ENCODE assay signal across 10 mouse cellular contexts in genomic region chr8:77481791-77482190, GRCm38 (mm10). TPM values are rescaled to one million over a fixed set of nuclear protein-coding genes. Genes with fewer than 3 reads are reported as not detected.
DNase-seq lines count a peak whose midpoint lies in the region; ATAC-seq lines count a peak whose summit lies in the region.
"Had no signal": no experiment of that assay in that cellular context is flagged by ENCODE, and none has a peak within 500 bp of the region (broad histone marks: within the 10 kb centered on the region; RNA-seq: fewer than 3 reads in every experiment).

No protein-coding gene starts in this region.

- 47% methylated on average over 6 of the region's 6 CpGs for WGBS in forebrain, embryonic 10.5 days
- 75% methylated on average over 6 of the region's 6 CpGs for WGBS in forebrain, embryonic 15.5 days
- WGBS in liver, embryonic 12.5 days (ENCODE audit: insufficient replicate concordance) = 61% methylated on average over 6 of the region's 6 CpGs
- 42% methylated on average over 6 of the region's 6 CpGs for WGBS in liver, embryonic 11.5 days
- WGBS in heart, embryonic 11.5 days (ENCODE audit: insufficient replicate concordance) = 37% methylated on average over 6 of the region's 6 CpGs

- no peaks in the 10 kb centered on the region for H3K9me3 ChIP-seq in forebrain, embryonic 10.5 days
- no peaks in the 10 kb centered on the region for H3K9me3 ChIP-seq in forebrain, embryonic 15.5 days
- H3K9me3 ChIP-seq in liver, embryonic 12.5 days (replicated peaks) = no peaks in the 10 kb centered on the region
- H3K9me3 ChIP-seq in liver, embryonic 11.5 days (ENCODE audit: control insufficient read depth, low read length) = no peaks in the 10 kb centered on the region
- no peaks in the 10 kb centered on the region for H3K9me3 ChIP-seq in heart, embryonic 11.5 days (replicated peaks; ENCODE audit: control insufficient read depth, low read length)

- no peak overlapping the region for H3K4me2 ChIP-seq in forebrain, embryonic 15.5 days (replicated peaks)
- no peak overlapping the region for H3K4me2 ChIP-seq in liver, embryonic 12.5 days
- H3K4me2 ChIP-seq in liver, embryonic 11.5 days = no peak overlapping the region
- H3K4me2 ChIP-seq in heart, embryonic 11.5 days = no peak overlapping the region; the same call in 1 of the 2 replicates

- peaks cover 55% of the 10 kb centered on the region for H3K4me1 ChIP-seq in forebrain, embryonic 10.5 days
- H3K4me1 ChIP-seq in forebrain, embryonic 15.5 days = no peaks in the 10 kb centered on the region
- peaks cover 95% of the 10 kb centered on the region for H3K4me1 ChIP-seq in liver, embryonic 12.5 days
- H3K4me1 ChIP-seq in liver, embryonic 11.5 days (replicated peaks; ENCODE audit: control insufficient read depth, insufficient read depth, low read length) = peaks cover 60% of the 10 kb centered on the region
- peaks cover 61% of the 10 kb centered on the region for H3K4me1 ChIP-seq in heart, embryonic 11.5 days (ENCODE audit: control insufficient read depth, insufficient read depth, low read length)

- no peak overlapping the region for H3K27ac ChIP-seq in forebrain, embryonic 10.5 days
- no peak overlapping the region for H3K27ac ChIP-seq in forebrain, embryonic 15.5 days (replicated peaks)
- 0 out of 2 replicates have a peak overlapping the region, but pooled peaks have one; percentile 6 for H3K27ac ChIP-seq in liver, embryonic 12.5 days
- no peak overlapping the region for H3K27ac ChIP-seq in liver, embryonic 11.5 days (ENCODE audit: low read depth, low read length)
- H3K27ac ChIP-seq in heart, embryonic 11.5 days (ENCODE audit: low read depth, low read length) = peak overlapping the region; percentile 64

- no peaks in the 10 kb centered on the region for H3K36me3 ChIP-seq in forebrain, embryonic 10.5 days (replicated peaks)
- no peaks in the 10 kb centered on the region for H3K36me3 ChIP-seq in forebrain, embryonic 15.5 days
- H3K36me3 ChIP-seq in liver, embryonic 12.5 days = no peaks in the 10 kb centered on the region
- no peaks in the 10 kb centered on the region for H3K36me3 ChIP-seq in liver, embryonic 11.5 days (ENCODE audit: control insufficient read depth, insufficient read depth, low read length)
- H3K36me3 ChIP-seq in heart, embryonic 11.5 days (ENCODE audit: control insufficient read depth, insufficient read depth, low read length) = no peaks in the 10 kb centered on the region

- ATAC-seq in forebrain, embryonic 15.5 days (replicated peaks) = no peak
- no peak for ATAC-seq in liver, embryonic 12.5 days
- no peak for ATAC-seq in liver, embryonic 11.5 days (replicated peaks; ENCODE audit: low FRiP score)
- ATAC-seq in heart, embryonic 11.5 days (replicated peaks; ENCODE audit: insufficient number of reproducible peaks, low FRiP score, low TSS enrichment) = no peak
- ATAC-seq: midbrain, embryonic 16.5 days had no signal

- no peaks in the 10 kb centered on the region for H3K27me3 ChIP-seq in forebrain, embryonic 10.5 days (ENCODE audit: poor library complexity, severe bottlenecking)
- no peaks in the 10 kb centered on the region for H3K27me3 ChIP-seq in forebrain, embryonic 15.5 days
- H3K27me3 ChIP-seq in liver, embryonic 12.5 days (replicated peaks) = no peaks in the 10 kb centered on the region
- H3K27me3 ChIP-seq in liver, embryonic 11.5 days (replicated peaks; ENCODE audit: control insufficient read depth, insufficient read depth, low read length) = no peaks in the 10 kb centered on the region
- H3K27me3 ChIP-seq in heart, embryonic 11.5 days (ENCODE audit: control insufficient read depth, insufficient read depth, low read length) = no peaks in the 10 kb centered on the region

- H3K4me3 ChIP-seq in forebrain, embryonic 10.5 days = no peak overlapping the region
- H3K4me3 ChIP-seq in forebrain, embryonic 15.5 days = no peak overlapping the region
- H3K4me3 ChIP-seq in liver, embryonic 12.5 days = no peak overlapping the region
- H3K4me3 ChIP-seq in liver, embryonic 11.5 days (ENCODE audit: low read depth, low read length) = no peak overlapping the region
- H3K4me3 ChIP-seq in heart, embryonic 11.5 days (ENCODE audit: low read depth, low read length) = no peak overlapping the region

- no peak overlapping the region for H3K9ac ChIP-seq in forebrain, embryonic 15.5 days (replicated peaks)
- no peak overlapping the region for H3K9ac ChIP-seq in liver, embryonic 12.5 days
- no peak overlapping the region for H3K9ac ChIP-seq in liver, embryonic 11.5 days (ENCODE audit: low read depth, low read length)
- H3K9ac ChIP-seq in heart, embryonic 11.5 days (ENCODE audit: low read depth, low read length) = no peak overlapping the region

- peak; percentile 31 for DNase-seq in forebrain, embryonic 10.5 days (ENCODE audit: extremely low spot score, low spot score)
- DNase-seq in liver, embryonic 11.5 days (ENCODE audit: low spot score) = no peak
- peak; percentile 88 for DNase-seq in skeletal muscle tissue, adult 2 months (ENCODE audit: low read depth, low spot score)
- no peak for DNase-seq in cerebellum, adult 11-12 months
- no peak for DNase-seq in right cerebral cortex, adult 2 months (ENCODE audit: low spot score in 2 of 2)
- DNase-seq: kidney, adult 18-20 months had no signal

RNA-seq across cellular contexts. Expression of gene Arhgap10, which starts 36.0 kb away (rescaled TPM):
- polyA plus RNA-seq in forebrain, embryonic 10.5 days (2016; fragmentation: Nextera tagmentation; extraction: Ambion mirVana) = 20.9 and 21.0 TPM in 2 replicates
- 3.8 and 4.2 TPM in 2 replicates for polyA plus RNA-seq in forebrain, embryonic 15.5 days (2015; fragmentation: Nextera tagmentation; extraction: Ambion mirVana)
- polyA plus RNA-seq in liver, embryonic 12.5 days (2016; fragmentation: Nextera tagmentation; extraction: Ambion mirVana) = 13.5 and 13.8 TPM in 2 replicates
- polyA plus RNA-seq in liver, embryonic 11.5 days (2014; fragmentation: Nextera tagmentation; extraction: Ambion mirVana) = 20.1 and 20.2 TPM in 2 replicates
- 21.2 and 23.2 TPM in 2 replicates for polyA plus RNA-seq in heart, embryonic 11.5 days (2014; fragmentation: Nextera tagmentation; extraction: Ambion mirVana)

Comparison
In these comparisons a context has a peak if more than half of its experiments do, and no peak if none do; other contexts are left out.
1. H3K27ac ChIP-seq: peak in liver, embryonic 12.5 days (single experiment) and heart, embryonic 11.5 days (single experiment); none in forebrain, embryonic 10.5 days (single experiment), forebrain, embryonic 15.5 days (single experiment) and liver, embryonic 11.5 days (single experiment).
2. DNase-seq: peak in forebrain, embryonic 10.5 days (single experiment) and skeletal muscle tissue, adult 2 months (single experiment); none in liver, embryonic 11.5 days (single experiment), cerebellum, adult 11-12 months (single experiment) and right cerebral cortex, adult 2 months (0 of 2).